Mouse (Mus musculus) layer of hippocampus, postnatal 10 days (tissue): Measurements from ENCODE around the gene Exoc3l. TPM values are rescaled to one million over a fixed set of nuclear protein-coding genes. Genes with fewer than 3 reads are reported as not detected.
A peak's percentile ranks its signal among the peaks of the same experiment; 100 is the strongest.
"Not testable (repeated sequence)": the region's sequence is repeated elsewhere in the genome, so short reads cannot be mapped to it uniquely, and the experiment has no call there.

Source experiments
- DNase-seq, 2 experiments: peaks; one replicate each; pipeline ENCODE4 v3.0.0; 2021; ENCODE audit warnings: low spot score in 2 of 2
- total RNA-seq, 2 experiments: library from RNA; stranded (reverse); gene quantifications; 2 replicates each; pipeline ENCODE4 v1.2.3; 2021

The Exoc3l gene
- total RNA-seq, 2 experiments from 2014 or later = 3.7 to 5.9 TPM

DNA sequence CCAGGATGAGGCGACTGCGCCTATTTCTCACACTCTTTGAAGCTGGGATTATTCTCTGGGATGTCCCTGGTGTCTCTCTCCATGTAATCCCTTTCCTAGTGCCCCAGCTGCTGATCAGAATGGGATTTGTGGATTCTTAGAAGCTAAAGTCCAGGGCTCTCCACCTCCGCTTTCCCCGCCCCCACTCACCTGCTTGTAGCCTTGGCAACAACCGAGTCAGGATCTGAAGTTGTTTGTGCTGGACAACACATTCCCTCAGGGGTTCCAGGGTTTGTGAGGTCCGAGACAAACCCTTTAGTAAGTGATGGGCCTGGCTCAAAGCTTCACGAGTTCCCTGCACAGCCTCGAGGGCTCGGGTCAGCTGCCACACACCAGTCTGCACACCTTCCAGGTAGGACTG lies 1.1 kb downstream of the Exoc3l start:
- no peak for DNase-seq

DNA sequence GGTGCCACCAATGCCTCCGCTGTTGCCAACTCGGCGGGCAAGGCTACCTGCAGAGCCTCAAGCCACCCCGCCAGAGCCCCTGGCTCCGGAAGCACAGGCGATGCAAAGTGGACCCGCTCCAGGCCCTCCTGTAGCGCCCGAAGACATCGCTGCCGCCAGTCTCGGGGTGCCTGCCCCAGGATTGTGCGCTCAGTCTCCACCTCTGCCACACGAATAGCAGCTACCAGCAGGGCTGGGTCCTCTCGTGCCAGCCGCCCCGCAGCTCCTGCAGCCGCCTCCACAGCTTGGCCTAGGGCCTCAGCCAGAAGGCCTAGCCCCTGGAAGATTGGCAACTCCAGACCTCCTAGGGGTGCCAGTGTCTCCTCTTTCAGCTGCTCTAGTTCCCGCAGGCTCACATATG lies 2.5 kb downstream of the Exoc3l start:
- no peak for DNase-seq

DNA sequence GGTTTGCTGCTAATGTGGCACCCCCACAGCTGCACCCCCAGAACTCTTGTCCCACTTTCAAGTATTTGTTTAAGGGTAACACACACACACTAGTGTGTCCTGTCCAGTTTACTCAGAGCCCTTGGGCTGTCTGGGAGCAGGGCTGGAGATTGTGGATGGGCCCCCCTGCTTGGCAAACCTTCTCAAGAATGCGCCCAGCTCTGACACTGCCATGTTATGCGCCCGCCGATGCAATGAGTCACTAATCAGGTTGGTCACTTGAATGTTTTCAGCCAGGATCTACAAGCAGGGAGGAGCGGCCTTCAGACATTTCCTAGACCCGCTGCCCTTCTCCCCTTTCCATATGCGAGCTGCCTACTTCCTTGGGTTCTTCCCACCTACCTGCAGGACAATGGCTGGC lies 3.4 kb downstream of the Exoc3l start:
- no peak for DNase-seq

DNA sequence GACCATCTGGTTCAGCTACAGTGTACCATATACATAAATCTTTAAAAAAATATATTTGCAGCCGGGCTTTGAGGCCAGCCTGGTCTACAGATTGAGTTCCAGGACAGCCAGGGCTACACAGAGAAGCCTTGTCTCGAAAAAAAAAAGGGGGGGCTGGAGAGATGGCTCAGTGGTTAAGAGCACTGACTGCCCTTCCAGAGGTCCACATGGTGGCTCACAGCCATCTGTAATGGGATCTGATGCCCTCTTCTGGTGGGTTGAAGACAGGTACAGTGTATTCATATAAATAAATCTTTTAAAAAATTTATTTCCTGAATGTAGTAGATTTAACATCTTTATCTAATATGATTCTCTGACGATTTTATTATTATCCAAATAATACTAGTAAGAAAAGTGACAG lies 4.1 kb downstream of the Exoc3l start:
- DNase-seq = not testable (repeated sequence)

DNA sequence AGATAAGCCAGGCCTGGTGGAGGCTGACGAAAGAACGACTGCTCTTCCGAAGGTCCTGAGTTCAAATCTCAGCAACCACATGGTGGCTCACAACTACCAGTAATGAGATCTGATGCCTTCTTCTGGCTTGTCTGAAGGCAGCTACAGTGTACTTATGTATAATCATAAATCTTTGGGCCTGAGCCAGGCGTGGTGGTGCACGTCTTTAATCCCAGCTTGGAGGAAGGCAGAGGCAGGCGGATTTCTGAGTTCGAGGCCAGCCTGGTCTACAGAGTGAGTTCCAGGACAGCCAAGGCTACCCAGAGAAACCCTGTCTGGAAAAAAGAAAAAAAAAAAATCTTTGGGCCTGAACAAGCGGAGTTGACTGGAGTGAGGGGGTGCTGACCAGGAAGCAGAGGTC lies 4.5 kb downstream of the Exoc3l start:
- DNase-seq = not testable (repeated sequence)

DNA sequence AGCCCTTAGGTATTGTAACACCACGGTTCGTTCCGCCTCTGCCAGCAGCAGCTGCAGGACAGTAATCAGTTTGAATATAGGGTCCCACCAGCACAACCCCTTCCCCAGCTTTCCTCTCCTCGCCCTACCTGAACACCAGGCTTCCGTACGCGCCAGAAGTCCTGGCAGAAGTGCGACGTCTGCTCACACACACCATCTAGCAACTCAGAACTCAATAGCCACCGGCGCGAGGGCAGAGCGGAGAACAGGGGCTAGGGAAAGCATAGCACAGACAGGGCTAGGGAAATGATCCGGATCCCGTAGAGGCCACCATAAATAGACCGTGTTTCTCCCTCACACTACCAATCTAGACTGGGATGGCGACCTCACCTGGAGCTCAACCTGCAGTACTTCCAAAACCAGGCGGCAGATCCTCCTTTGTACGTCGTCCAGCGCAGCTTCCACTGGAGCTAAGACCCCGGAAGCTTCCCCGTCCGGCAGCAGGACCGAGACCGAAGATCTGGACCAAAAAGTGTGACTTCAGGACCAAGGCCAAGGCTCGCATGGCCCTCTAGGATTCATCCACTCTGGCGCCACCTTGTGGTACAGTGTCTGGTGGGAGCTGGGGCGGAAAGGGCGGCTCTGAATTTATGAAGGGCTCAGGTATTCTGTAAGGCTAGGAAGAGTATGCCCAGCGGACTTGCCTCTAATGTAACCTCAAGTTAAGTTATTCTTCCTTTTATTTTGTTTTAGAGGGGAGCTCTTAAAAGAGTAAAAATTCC lies 5.2 kb downstream of the Exoc3l start:
- peak; percentile 90 to 91 for DNase-seq

DNA sequence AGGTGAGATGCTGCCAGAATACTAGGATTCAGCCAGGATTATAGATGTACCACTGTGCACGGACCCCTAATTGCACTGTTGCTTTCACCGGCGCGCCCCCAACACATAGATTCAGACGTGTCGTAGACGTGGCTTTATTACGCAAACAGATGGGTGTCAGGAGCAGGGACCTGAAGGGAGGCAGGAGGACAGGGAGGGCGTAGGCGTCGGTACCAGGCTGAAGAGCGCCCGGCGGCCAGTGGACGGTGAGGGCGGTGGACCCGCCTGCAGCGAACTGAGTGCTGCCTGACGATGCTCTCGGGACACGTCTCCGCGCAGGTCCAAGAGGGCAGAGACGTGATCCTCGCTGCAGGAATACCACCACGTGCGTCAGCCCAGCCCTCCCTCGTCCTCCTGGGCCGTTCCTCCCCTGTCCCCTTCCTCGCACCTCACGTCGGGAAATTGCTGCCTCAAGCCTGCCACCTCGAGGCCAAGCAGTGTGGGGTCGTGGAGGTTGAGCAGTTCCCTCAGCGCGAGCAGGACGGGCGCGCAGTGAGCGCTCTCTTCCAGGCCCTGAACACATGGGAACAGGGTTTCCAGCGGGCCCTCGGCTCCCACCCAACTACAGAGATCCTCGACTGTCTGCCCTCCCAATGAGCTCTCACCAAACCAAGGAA lies 6.0 kb downstream of the Exoc3l start, which contains the start of gene 4931428F04Rik:
4931428F04Rik (minus strand) TSS at position 60 of the 656 bp plus-strand sequence.
- peak; percentile 67 for DNase-seq

DNA sequence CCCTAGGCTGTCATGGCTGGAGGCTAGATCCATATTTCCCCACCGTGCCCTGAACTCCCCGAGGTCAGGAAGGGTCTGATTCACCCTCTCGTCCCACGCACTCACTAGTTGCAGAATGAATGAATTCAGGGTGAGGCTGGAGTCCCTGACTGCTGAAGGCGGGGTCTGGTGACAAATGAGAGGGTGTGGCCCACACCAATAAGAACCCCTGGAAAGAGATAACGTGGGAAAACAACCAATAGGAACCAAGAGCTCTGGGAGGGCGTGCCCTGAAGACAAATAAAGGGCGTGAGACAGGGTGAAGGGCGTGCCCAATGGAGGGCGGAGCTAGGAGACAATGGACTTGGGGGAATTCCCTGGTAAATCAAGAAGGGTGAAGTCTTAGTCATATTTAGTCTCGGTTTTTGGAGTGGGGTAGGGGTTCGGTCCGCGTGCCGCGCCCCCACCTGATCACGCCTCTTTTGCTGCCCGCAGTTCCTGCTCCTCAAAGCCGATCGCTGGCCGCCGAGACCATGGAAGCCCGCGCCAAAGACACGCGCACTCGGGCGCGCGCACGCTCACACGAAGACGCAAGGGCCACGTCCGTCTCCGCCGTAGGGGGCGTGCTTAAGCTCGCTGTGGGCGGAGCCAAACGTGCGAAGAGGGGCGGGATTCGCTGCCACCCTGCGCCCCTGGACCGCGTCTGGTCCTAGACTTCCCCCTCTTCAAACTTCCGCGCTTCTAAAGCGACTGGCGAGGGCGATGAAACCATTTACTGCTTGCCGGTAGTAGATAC lies 6.8 kb downstream of the Exoc3l start:
- DNase-seq = peak; percentile 97 to 98

DNA sequence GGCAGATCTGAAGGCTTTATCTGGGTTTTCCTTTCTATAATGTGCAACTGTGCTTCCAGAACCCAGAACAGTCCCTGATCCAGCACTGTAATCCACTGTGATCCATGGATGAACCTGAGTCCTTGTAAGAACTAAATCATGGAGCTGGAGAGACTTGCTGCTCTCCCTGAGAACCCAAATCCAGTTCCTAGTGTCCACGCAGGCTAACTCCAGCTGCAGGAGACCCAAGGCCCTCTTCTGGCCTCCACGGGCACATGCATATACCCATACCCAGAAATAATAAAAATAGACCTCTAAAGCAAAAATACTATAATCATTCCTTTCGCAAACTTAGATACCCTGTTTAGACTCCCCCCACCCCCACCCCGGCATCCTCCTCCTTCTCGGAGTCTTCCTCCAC lies 7.7 kb downstream of the Exoc3l start:
- no peak for DNase-seq

DNA sequence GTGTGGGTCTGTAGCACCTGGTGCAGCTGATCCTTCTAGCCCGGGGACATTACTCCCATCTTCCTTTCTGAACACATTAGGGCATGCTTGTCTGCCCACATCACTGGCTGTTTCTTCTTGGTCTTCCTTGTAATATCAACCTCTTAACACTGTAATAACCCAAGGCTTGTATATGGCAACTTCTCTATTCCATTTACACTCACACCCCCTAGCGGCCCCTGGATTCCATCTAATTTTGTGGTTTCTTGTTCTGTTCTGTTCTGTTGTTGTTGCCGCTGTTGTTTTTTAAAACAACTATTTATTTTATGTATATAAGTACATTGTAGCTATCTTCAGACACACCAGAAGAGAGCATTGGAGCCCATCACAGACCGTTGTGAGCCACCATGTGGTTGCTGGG lies 9.0 kb downstream of the Exoc3l start:
- no peak for DNase-seq

DNA sequence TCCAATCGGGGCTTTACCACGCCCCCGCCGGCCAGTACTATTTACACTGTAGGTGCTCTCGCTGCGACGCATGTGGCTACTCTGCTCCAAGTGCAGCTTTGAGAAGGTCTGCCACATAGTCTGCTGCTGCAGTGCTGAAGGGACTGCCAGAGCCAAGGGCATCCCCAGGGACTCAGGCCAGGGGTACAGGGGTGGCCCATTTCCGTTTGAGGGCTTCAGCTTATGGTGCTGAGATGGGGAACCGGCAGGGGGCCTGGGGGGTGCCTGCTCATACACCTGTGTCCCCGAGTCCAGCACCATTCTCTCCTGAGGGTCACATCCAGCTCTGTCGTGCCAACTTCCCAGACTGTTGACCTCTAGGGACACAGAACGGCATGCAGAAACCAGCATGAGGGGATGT lies 10.4 kb downstream of the Exoc3l start:
- DNase-seq = no peak

DNA sequence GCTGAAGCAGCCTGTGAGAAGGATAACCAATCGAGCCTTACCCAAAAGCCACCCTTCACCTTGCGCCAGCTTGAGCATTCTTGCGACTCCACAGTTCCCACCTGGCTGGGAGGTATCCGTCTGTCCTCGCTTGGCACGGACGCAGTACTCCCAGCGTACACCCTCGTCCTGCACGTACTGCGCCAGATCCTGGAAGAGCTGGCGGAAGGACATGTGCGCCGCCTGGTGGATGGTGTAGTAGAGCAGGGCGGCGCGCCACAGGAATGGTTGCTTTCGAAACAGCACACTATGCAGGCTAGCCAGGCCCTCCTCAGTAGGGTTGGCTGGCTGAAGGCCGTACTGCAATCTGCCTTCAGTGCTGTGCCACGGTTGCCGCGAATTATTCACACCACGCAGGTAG lies 12.8 kb downstream of the Exoc3l start:
- peak in 1 of 2 experiments; percentile 52 for DNase-seq

DNA sequence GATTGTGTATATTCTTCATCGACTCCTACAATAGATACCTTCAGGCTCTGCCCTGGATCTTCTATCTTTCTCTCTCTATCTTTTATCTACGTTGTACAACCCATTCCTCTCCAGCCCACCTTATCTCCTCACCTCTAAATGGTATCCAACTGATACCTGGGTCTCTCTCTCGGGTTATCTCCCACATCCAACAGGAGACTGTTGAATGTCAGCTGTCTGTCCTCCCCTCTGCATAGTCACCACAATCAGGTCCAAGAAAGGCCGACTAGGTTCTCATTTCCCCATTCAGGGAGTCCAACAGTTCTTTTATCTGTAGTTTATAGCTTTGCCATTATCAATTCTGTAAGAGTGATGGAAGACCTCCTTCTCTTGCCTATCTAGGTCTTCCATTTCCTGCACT lies 13.7 kb downstream of the Exoc3l start:
- no peak for DNase-seq

DNA sequence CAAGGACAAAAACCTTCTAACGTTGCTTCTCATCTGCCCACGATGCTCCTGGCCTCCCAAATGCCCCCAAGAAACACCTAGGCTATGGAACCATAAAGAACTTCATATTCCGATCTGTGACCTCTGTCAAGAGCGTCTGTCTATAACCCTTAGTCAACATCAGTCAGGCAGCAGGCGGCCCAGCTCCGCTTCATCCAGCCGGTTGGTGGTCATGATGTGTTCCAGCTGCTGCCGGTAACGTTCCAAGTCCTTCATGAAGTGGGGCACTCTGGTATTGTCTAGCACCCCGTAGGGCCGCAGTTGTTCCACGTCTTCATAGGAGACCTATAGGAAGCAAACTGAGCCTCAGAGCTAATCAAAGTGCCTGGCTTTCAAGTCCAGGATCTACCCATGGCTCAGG lies 14.1 kb downstream of the Exoc3l start:
- DNase-seq = no peak

DNA sequence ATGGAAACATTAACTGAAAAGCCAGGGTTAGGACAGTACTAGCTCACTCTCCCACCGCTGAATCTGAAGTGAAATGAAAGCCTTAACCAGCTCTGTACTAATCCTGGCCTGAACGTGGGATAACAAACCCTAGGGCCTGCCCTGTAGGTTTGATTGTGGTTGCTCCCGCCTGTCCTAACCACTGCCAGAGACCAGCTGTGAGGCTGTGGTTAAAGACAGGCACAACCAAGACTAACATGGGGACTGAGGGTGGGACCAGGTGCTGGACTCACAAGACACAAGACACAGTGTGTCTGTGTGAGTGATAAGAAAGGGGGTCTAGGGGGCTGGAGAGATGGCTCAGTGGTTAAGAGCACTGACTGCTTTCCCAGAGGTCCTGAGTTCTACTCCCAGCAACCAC lies 15.3 kb downstream of the Exoc3l start:
- no peak for DNase-seq

DNA sequence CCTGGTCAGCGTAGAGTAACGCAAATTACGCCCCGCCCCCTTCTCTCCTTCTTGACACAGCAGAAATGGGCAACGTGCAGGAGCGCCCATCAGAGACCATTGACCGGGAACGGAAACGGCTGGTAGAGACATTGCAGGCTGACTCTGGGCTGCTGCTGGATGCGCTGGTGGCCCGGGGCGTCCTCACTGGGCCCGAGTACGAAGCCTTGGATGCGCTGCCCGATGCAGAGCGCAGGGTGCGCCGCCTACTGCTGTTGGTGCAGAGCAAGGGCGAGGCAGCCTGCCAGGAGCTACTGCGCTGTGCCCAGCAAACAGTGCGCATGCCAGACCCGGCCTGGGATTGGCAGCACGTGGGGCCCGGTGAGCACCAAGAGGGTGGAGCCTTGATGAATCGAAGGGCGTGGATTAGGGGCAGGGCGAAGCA lies 17.0 kb downstream of the Exoc3l start:
- peak; percentile 80 to 88 for DNase-seq

DNA sequence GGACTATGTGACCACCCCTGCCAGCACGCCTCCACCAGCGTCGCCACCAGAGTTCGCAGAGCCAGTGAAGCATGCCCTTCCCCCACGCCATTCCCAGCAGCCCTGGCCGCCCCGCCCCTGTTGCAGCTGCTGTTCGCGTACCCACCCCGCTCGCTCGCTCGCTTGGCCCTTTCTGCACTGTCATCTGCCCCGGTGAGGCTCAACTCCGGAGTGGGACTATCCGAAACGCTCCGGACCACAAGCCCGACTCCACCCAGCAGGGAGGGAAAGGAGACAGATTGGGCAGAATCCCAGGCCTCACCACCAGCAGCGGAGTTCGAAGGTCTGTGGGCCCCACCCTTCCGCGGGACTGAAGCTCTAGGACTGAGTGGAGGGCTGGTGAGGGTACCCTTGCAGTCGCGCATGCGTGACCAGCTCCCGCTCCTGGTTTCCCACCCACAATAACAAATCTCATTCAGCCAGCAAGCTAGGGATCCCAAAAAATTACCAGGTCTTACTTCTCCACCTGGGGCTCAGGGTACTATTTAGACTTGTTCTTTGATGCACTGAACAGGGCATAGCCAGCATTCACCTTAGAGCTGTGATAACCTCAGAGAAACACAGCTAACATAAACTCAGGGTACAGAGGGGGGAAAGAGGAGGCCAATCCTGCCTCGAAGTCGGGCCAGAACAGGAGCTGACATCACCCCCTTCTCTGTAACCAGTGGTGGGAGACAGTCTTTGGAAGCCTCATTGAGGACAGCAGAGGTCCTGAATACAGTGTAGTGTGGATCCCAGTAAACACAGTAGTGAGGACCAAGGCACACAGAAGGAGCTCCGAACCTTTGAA lies 19.4 kb downstream of the Exoc3l start:
- no peak for DNase-seq

DNA sequence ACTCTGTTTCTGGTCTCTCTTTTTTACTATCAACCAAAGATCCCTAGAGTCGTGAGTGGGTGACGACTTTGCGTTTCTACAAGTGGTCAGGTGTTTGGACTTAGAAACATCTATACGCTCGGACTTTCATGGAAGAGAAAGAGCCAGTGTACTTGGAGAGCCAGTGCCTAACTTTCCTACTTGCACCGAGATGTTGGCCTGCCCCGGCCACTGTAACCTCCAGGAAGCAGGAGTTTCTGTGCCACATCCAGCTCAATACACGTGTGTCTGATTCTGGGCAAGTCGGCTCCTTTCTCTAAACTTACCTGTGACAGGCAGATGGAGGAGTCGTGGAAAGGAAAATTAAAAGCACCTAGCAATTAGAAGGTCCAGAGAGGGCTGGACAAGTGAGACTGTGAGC lies 20.1 kb downstream of the Exoc3l start, which contains the start of gene Nol3:
Nol3 (plus strand) TSS at position 301 of the 400 bp plus-strand sequence.
- peak in 1 of 2 experiments; percentile 10 for DNase-seq

DNA sequence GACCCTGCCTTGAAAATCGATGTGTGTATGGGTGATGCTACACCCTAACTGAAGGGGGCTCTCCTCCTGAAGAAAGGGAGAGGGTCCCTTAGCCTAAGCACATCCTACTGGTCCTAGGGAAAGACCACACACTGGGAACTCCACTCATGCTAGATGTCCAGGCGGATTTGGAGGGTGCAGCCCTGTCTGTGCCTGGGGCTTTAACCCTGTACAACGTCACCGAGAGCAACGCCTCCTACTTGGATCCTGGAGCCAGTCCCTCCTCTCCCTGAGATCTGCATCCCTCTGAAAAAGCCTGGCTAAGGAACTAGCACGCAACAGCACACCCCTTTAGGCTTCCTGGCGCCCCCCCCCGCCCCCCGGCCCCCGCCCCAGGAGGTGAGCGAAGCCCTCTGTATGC lies 20.5 kb downstream of the Exoc3l start:
- DNase-seq = no peak

DNA sequence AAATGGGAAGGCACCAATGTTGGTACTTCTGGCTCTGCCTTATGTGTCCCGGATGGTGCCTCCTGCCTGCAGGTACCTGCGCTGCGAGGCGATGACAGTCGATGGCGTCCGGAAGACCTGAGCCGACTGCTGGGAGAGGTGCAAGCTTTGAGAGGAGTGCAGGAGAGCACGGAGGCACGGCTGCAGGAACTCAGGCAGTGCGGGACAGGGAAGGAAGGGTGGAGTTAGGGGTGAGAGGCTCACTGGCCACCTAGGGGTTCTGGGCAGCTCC lies 25.1 kb downstream of the Exoc3l start:
- DNase-seq = no peak
